Mouse (Mus musculus): ENCODE results near the gene Gclm. TPM values are rescaled to one million over a fixed set of nuclear protein-coding genes. Genes with fewer than 3 reads are reported as not detected.

Gclm gene
- polyA plus RNA-seq (2016; fragmentation: Nextera tagmentation; extraction: Ambion mirVana) = 36.9 and 39.9 TPM in 2 replicates

DNA sequence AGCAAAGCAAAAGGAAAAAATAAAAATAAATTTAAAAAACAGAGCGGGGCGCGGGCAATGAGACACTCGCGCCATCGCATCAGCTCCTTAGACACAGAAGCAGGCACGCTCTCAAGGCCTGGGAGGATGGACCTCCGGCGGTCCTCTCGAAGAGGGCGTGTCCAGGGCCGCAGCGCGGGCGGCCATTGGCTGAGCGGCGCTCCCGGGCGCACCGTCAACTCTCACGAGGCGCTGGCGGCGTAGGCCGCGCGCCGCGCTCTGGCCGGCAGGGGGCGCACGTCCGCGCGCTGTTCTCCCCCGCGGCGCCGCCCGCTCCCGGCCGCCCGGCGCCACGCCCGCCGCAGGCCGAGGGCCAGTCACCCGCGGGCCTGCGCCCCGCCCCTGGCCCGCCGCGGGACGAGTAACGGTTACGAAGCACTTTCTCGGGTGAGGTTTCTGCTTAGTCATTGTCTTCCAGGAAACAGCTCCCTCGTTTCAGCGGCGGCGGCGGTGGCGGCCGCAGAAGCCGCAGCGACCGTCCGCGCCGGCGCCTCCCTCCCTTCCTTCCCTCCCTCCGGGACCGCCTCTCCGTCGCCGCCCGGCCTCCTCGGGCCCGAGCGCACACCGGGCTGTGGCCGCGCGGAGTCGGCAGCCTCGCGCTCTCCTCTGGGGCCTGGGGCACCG lies at the start of gene Gclm:
Gene Gclm, plus strand, starts transcription at position 343 of the 663 bp plus-strand sequence.
- peak; percentile 95 for DNase-seq (ENCODE audit: low spot score)
- peak within 1 kb of the TSS; percentile 95 for H3K4me3 ChIP-seq
- H3K27me3 ChIP-seq (replicated peaks; ENCODE audit: low read depth, poor library complexity, severe bottlenecking) = no peaks in the 10 kb centered on the region
- H3K27ac ChIP-seq (replicated peaks) = peak within 1 kb of the TSS; percentile 91
- WGBS = under 1% methylated on average over 90 of the region's 90 CpGs
- no peaks in the 10 kb centered on the region for H3K9me3 ChIP-seq
- peaks cover 29% of the 10 kb centered on the region for H3K4me1 ChIP-seq
- no peaks in the 10 kb centered on the region for H3K36me3 ChIP-seq (replicated peaks)

DNA sequence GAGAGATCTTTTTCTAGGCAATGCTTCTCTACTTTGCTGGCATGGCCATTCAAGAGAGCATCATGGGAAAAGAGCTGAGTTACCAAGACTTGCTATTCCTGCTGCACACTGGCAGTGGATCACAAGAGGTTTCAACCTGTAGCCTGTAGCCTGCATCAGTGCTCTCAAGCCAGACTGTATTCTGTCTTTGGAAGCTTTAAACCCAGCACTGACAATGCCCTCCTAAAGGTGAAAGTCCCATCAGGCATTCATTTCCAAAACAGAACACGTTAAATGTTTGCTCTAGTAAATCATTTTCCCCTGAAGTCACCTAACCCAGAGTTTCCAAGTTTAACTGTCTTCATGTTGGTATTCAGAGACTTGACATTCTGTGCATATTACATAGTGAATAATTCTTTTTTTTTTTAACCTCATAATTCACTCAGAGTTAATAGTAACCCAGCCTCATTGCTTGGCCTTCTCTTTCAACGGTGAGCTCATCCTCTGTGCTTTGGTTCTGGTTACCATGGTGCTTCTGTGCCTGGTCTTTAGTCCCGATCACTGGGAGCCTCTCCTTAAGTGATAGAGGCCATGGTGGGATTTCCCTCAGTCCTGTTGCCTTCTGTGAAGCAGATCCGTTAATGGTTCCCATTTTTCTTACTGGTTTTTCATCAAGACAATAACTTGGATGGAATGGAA lies 48.6 kb upstream of the Gclm start:
- Histone ChIP-seq H3K4me1 (no peaks in the 10 kb centered on the region; the same call in 1 of the 2 replicates), H3K27me3 (replicated peaks; ENCODE audit: low read depth, poor library complexity, severe bottlenecking) (no peaks in the 10 kb centered on the region), H3K27ac (replicated peaks) (no peak overlapping the region), H3K9me3 (no peaks in the 10 kb centered on the region), H3K4me3 (no peak overlapping the region), H3K36me3 (replicated peaks) (no peaks in the 10 kb centered on the region)
- no peak for DNase-seq (ENCODE audit: low spot score)
- WGBS = 86% methylated on average over 4 of the region's 4 CpGs

DNA sequence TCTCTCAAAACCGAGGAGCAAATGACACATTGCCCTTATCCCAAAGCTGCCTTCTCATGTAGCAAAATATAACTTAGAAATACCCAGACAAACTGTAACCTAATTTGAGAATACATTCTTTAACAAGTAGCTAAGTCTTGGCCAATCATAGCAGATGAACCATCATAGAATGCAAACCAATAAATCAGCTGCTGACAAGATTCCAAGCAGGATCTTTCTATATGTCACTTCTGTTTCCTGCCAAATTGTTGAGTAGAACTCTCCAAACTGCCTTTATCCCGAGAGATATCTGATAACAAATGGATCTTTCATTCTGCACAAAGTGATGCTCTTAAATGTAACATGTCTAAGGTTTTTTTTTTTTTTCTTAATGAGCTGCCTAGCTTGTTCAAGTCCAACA lies 46.8 kb upstream of the Gclm start:
- Histone ChIP-seq H3K4me1 (peaks cover 14% of the 10 kb centered on the region), H3K4me3 (no peak overlapping the region), H3K36me3 (replicated peaks) (no peaks in the 10 kb centered on the region), H3K27me3 (replicated peaks; ENCODE audit: low read depth, poor library complexity, severe bottlenecking) (no peaks in the 10 kb centered on the region), H3K27ac (replicated peaks) (no peak overlapping the region), H3K9me3 (no peaks in the 10 kb centered on the region)
- WGBS = 89% methylated on average over 2 of the region's 2 CpGs
- DNase-seq (ENCODE audit: low spot score) = no peak

DNA sequence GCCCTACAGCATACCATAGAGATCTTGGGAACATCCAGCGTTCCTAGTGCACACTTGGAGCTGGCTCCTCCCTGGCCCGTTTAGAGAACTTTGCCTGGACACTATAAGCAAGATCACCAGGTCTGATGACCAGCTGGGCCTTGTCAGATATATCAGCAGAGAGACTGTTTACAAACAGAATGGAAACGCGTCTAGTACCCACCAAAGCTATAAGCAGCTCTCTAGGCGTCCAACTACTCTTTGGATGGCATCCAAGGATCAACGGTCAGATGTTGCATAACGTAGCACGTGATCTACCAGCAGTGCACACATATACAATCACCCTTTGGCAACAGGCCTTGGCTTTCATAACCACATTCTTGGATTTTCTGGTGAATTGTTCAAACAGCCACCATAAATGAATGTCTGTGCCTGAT lies 46.4 kb upstream of the Gclm start:
- H3K9me3 ChIP-seq = no peaks in the 10 kb centered on the region
- peaks cover 16% of the 10 kb centered on the region for H3K4me1 ChIP-seq
- H3K36me3 ChIP-seq (replicated peaks) = no peaks in the 10 kb centered on the region
- no peaks in the 10 kb centered on the region for H3K27me3 ChIP-seq (replicated peaks; ENCODE audit: low read depth, poor library complexity, severe bottlenecking)
- H3K4me3 ChIP-seq = no peak overlapping the region
- no peak for DNase-seq (ENCODE audit: low spot score)
- no peak overlapping the region for H3K27ac ChIP-seq (replicated peaks)
- WGBS = 91% methylated on average over 8 of the region's 8 CpGs

DNA sequence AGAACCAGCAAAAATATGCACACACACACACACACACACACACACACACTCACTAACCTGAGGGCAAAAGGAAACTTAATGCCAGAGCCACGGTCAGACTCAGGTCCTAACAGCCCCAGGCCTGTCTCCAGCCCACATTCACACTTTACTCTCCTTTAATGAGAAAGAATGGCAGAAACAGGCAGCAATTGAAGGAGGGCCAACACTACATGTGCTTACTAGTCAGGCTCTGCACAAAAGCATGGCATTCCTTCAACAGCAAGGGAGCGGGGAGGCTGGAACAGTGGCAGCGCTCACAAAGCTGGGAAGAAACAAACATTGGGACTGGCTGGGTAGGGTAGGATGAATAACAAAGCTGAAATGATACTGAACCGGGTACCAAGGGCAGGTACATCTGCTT lies 45.8 kb upstream of the Gclm start:
- Histone ChIP-seq H3K9me3 (no peaks in the 10 kb centered on the region), H3K27ac (replicated peaks) (no peak overlapping the region), H3K4me3 (no peak overlapping the region), H3K36me3 (replicated peaks) (no peaks in the 10 kb centered on the region), H3K27me3 (replicated peaks; ENCODE audit: low read depth, poor library complexity, severe bottlenecking) (no peaks in the 10 kb centered on the region), H3K4me1 (peaks cover 16% of the 10 kb centered on the region)
- DNase-seq (ENCODE audit: low spot score) = no peak
- 76% methylated on average over 4 of the region's 4 CpGs for WGBS

DNA sequence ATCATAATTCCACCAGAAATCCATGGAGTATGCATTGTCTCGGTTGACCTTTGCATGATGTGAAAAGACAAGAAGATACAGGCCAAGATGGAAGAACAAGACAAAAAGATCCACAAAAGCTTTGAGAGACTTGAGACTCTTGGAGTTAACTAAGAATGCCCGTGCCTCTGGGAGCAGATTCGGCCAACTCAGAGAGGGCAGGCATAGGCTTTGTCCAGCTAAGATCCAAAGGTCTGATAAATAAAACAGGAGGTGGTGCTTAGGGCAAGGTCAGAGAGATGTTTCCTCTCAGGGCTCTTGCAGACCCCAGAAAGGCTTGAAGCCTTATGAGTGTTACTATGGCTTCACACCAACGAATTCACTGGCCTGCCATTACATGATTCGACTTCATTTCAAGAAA lies 45.3 kb upstream of the Gclm start:
- peaks cover 16% of the 10 kb centered on the region for H3K4me1 ChIP-seq
- no peaks in the 10 kb centered on the region for H3K9me3 ChIP-seq
- 86% methylated on average over 5 of the region's 5 CpGs for WGBS
- no peak overlapping the region for H3K27ac ChIP-seq (replicated peaks)
- H3K4me3 ChIP-seq = no peak overlapping the region
- H3K27me3 ChIP-seq (replicated peaks; ENCODE audit: low read depth, poor library complexity, severe bottlenecking) = no peaks in the 10 kb centered on the region
- DNase-seq (ENCODE audit: low spot score) = no peak
- H3K36me3 ChIP-seq (replicated peaks) = no peaks in the 10 kb centered on the region

DNA sequence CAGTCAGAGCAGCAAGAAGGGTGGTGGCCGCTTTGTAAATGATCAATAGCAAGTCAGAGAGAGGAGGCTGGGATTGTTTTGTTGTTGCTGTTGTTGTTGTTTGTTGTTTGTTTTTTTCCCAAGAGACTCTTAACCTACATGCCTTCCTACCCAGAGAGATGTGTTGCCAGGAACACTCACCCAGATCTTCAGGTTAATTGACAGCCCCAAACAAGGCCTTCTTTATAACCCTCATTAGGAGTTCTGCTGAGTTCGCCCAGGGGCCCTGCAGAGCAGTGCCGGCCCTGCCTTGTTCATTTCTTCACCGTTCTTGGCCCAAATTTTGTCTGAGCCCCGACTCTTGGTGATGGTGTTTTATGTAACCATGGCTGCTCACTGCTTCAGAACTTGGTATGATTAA lies 44.9 kb upstream of the Gclm start:
- no peak for DNase-seq (ENCODE audit: low spot score)
- 49% methylated on average over 5 of the region's 5 CpGs for WGBS
- H3K27ac ChIP-seq (replicated peaks) = no peak overlapping the region

DNA sequence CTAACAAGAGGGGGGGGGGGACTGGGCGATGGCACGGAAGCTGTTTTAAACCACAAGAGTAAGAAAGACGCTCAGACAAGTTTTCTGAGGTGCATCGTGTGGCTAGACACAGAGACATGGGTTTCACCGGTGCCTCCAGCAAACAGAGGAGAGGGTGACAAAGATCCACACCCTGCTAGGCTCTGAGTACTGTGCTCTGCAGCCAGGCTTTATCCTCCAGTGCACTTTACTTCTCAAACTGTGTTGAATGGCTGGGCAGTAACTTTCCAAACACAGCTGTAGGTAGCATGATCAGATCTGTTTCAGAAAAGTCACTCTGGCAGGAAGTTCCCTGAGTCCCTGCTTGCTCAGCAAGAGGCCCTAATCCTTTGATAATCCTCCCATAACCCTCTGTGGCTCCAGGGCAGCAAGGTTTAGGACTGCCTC lies 43.0 kb upstream of the Gclm start:
- Histone ChIP-seq H3K27ac (replicated peaks) (peak overlapping the region; percentile 61), H3K36me3 (replicated peaks) (no peaks in the 10 kb centered on the region), H3K4me1 (peaks cover 16% of the 10 kb centered on the region), H3K9me3 (no peaks in the 10 kb centered on the region), H3K4me3 (no peak overlapping the region), H3K27me3 (replicated peaks; ENCODE audit: low read depth, poor library complexity, severe bottlenecking) (no peaks in the 10 kb centered on the region)
- peak; percentile 31 for DNase-seq (ENCODE audit: low spot score)
- WGBS = 17% methylated on average over 5 of the region's 5 CpGs

More for the DNA sequence above, 44.9 kb upstream of the Gclm start:
- Histone ChIP-seq H3K9me3 (no peaks in the 10 kb centered on the region), H3K27me3 (replicated peaks; ENCODE audit: low read depth, poor library complexity, severe bottlenecking) (no peaks in the 10 kb centered on the region), H3K4me3 (no peak overlapping the region), H3K36me3 (replicated peaks) (no peaks in the 10 kb centered on the region), H3K4me1 (peaks cover 16% of the 10 kb centered on the region)

DNA sequence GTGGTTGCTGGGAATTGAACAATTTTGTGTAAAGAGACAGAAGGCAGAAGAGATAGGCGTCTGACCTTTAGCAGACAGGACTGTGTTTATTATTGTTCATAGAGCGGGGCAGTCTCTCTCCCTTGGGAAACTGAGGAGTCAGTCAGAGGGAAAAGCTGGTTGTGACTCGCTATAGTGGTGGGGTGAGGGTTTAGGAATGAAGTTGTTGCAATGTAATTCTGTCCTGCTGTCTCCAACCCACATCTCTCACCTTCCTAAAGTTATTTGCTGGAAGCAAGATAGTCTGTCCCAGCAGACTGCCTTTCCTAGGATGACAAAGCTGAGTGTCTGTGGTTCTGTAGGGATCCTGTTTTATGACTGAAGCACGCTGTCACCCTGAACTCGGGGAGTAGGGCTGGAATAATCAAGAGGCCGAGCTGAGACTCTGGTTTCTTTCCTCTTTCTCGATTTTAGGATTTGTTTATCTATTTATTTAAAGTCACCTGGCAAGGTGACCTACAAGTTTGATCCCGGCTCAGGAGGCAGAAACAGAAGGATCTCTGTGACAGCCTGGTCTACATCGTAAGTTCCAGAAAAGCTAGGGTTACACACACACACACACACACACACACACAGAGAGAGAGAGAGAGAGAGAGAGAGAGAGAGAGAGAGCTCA lies 41.6 kb upstream of the Gclm start:
- H3K27ac ChIP-seq (replicated peaks) = no peak overlapping the region
- no peak for DNase-seq (ENCODE audit: low spot score)
- H3K9me3 ChIP-seq = no peaks in the 10 kb centered on the region

DNA sequence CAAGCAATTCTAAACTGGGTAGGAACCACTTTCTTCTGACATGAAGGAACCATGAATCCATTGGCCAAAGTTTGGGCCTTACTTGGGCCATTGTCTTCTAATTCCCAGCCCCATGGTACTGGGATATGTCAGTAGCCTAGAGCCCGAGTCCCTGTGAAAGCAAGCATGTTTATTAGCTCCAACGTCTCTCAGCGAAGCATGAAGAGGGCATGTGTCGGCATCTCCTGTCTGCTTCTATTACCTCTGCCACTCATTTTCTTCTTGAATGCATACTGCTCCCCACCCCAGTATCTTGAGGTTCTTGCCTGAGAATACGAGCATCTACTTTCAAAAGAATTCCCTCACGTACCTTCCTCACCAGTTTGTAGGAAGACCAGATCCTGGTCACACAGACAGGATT lies 39.6 kb upstream of the Gclm start:
- H3K4me1 ChIP-seq = peaks cover 16% of the 10 kb centered on the region
- no peak for DNase-seq (ENCODE audit: low spot score)
- no peaks in the 10 kb centered on the region for H3K36me3 ChIP-seq (replicated peaks)
- 87% methylated on average over 6 of the region's 6 CpGs for WGBS
- no peaks in the 10 kb centered on the region for H3K27me3 ChIP-seq (replicated peaks; ENCODE audit: low read depth, poor library complexity, severe bottlenecking)
- no peak overlapping the region for H3K27ac ChIP-seq (replicated peaks)
- H3K4me3 ChIP-seq = no peak overlapping the region
- no peaks in the 10 kb centered on the region for H3K9me3 ChIP-seq

More for the DNA sequence above, 41.6 kb upstream of the Gclm start:
- H3K36me3 ChIP-seq (replicated peaks) = no peaks in the 10 kb centered on the region
- WGBS = 76% methylated on average over 9 of the region's 9 CpGs
- H3K4me3 ChIP-seq = no peak overlapping the region
- H3K4me1 ChIP-seq = peaks cover 16% of the 10 kb centered on the region
- no peaks in the 10 kb centered on the region for H3K27me3 ChIP-seq (replicated peaks; ENCODE audit: low read depth, poor library complexity, severe bottlenecking)

DNA sequence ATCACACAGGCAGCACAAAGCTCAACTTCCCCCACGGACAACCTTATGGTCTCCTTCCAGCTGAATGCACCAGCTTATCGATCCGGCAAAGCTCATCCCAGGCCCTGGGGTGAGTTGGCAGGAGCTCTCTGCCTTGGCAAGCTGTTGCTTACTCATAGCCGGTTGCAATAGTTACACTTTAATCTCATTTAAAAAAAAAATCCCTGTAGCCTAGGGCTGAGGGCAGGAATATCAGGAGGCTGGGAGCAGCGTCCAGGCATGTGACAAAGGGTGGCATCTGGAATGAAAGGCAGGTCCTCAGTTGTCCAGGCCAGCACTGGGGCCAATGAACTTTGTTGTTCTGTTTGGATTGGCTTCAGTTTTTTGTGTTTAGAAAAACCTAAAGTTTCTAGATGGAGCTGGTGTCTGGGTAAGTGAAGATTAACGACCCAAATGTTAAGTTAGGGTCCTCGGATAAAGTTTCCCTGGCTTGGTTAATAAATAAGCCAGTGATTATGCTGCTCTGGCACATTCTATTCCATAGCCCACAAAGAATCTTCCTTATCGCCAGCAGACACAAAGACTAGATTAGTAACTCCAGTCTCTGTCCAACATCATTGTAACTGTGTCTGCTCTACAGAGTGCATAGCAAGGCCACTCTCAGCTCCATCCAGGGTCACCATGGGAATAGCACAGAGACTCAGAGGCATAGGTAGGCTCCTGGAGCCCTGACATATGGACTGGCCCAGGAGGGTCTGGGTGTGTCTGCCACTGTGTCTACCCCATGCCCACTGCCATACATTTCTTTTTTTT lies 38.9 kb upstream of the Gclm start:
- H3K36me3 ChIP-seq (replicated peaks) = no peaks in the 10 kb centered on the region
- no peak for DNase-seq (ENCODE audit: low spot score)
- H3K4me3 ChIP-seq = no peak overlapping the region
- H3K9me3 ChIP-seq = no peaks in the 10 kb centered on the region
- peaks cover 16% of the 10 kb centered on the region for H3K4me1 ChIP-seq
- H3K27me3 ChIP-seq (replicated peaks; ENCODE audit: low read depth, poor library complexity, severe bottlenecking) = no peaks in the 10 kb centered on the region
- WGBS = 76% methylated on average over 8 of the region's 8 CpGs
- no peak overlapping the region for H3K27ac ChIP-seq (replicated peaks)

DNA sequence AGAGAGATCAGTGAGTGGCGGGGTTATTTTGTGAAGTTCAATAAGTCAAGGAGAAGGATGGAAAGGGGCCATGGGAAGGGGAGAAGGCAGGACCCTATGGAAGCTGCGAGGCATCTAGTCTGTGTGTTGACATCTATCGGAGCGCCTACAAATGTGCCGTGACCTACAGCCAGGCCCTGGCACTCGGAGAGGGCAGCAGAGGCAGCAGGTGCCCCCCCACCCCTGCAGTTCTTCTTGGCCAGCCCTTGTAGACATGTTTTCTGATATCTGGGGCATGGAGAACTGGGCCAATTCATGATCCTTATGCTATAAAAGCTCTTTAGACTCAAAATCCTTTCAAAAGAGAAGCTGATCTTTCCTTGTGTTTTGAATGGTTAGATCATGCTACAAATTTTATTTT lies 37.6 kb upstream of the Gclm start:
- Histone ChIP-seq H3K27me3 (replicated peaks; ENCODE audit: low read depth, poor library complexity, severe bottlenecking) (no peaks in the 10 kb centered on the region), H3K36me3 (replicated peaks) (no peaks in the 10 kb centered on the region), H3K4me3 (no peak overlapping the region), H3K4me1 (peaks cover 6% of the 10 kb centered on the region), H3K27ac (replicated peaks) (no peak overlapping the region), H3K9me3 (no peaks in the 10 kb centered on the region)
- 93% methylated on average over 6 of the region's 6 CpGs for WGBS
- no peak for DNase-seq (ENCODE audit: low spot score)
